Mouse (Mus musculus): ENCODE measurements around the gene Bag6.
A peak's percentile ranks its signal among the peaks of the same experiment; 100 is the strongest.

Bag6 gene

DNA sequence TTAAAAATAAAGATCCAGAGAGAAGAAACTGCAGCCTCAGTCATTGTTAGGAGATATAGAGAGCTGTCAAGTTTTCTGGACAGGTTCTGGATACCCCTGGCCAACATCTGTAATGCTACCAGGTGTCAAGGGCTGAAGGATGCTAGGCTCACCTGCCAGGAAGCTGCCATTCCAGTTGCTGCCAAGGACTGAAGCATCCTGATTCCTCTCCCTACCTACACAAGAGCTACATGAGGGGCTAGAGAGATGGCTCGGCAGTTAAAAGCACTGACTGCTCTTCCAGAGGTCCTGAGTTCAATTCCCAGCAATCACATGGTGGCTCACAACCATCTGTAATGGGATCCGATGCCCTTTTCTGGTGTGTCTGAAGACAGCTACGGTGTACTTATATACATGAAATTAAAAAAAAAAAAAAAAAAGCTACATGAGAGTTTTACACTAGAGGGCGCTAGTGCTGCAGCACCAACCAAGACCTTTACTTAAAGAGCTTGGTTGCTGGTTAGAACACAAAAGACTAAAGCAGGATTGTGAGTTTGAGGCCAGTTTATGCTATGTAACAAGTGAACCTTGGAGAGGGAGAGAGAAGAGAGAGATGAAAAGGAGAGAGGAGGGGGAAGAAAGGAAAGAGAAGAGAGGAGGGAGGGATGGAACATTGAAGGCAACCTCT, 33.7 kb downstream of the Bag6 start:
- peak; percentile 35 to 51 for DNase-seq

GRCm38 (mm10) chr17:35172445-35173234, 37.7 kb downstream of the Bag6 start:
- no peak for DNase-seq

DNA sequence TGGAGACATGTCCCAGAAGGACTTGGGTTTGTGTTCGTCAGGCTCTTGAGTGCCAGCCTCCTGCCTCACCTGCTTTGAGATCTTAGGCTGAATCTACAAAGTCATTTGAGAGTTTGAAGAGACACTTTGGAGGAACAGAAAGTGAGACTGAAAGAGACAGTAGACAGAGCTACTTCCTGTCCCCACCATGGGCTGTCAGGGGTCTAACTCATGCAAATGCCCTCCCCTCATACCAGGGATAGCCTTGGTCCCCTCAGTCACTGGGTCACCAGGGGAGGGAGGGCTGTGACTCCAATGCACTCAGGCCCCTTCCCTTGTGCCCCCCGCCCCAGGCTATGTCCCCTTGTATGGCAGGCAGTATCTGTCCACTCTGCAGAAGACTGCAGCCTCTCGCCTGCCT, 38.4 kb downstream of the Bag6 start:
- no peak for DNase-seq

DNA sequence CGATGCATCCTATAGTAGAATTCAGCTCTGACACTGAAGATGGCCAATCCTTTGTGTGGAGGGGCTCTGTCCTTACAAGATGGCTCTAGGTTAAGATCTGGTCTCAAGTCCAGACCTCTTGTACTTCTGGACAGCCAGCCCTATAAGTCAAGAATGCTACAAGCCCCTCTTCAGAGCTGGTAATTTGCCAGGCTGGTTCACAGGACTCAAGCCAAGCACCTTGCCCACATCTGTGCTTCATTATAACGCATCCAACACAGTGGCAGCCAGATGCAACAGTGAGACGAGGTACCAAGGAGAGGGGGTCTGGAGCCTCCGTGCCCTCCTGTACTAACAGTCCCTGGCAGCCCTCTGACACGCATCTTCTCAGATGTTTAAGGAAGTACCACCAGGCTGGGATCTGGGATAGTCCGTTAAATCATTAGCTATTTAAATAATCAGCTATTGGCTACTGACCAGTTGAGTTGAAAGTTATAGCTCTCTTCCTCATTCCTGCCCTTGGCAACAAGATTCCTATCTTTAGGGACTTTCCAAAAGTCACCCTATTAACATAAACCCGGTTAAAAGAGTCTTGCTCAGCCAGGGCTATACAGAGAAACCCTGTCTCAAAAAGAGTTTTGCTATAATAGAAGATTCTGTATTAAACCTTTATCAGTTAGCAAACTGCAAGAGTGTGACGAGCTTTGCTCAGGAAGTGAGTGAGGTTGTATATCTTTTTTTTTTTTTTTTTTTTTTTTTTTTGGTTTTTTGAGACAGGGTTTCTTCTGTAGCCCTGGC, 39.4 kb downstream of the Bag6 start:
- no peak for DNase-seq

DNA sequence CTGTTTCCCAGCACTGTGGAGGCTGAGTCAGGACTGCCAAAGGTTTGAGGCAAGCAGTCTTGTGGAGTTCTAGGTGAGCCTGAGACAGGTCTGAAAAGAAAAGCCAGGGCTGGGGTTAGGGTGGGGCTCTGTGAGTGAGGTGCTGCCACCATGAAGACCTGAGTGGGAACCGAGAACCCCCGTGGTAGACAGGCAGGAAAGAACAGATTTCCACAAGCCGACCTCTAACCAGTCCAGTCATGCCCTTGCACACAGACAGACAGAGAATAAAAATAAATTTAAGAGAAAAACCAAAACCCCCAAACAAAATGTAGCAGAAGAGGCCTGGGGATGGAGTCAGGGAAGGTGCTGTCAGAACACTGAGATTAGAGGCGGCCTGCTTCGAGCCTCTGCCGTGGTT, 40.4 kb downstream of the Bag6 start:
- no peak for DNase-seq

DNA sequence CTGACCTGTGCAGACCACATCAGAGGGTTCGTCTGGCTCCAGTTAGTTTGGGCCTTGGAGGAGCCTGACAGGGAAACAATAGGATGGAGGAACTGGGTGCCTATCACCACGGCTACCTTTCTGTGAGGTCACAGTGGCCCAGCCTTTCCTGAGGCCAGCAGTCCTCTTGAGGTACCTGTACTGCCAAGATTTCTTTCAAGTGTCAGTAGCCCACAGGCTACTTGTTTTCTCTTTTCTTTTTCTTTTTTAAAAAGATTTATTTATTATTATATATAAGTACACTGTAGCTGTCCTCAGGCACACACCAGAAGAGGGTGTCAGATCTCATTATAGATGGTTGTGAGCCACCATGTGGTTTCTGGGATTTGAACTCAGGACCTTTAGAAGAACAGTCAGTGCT, 41.0 kb downstream of the Bag6 start, which contains the start of gene Aif1:
TSS of gene Aif1 (minus strand) at position 101 of the 400 bp plus-strand sequence.
- DNase-seq, result no peak

DNA sequence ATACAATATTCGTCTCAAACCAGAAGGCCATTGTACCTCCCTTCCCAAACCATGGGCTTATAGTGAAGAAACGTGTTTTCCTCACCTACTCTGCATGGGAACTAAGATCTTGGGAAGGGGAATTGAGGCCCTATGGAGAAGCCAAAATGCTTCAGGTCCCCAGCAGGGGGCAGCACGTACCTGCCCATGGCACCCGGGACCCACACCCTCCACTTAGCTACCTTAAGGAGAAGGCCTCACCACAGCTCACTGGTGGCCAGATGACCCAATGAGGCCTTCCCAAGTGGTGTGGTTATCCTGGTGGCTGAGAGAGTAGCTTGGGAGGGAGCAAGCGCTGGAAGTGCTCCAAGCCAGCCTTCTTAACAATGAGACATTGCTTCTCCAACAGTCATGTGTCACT, 43.5 kb downstream of the Bag6 start:
- DNase-seq, result peak; percentile 75 to 89

GRCm38 (mm10) chr17:35180093-35180492, 45.1 kb downstream of the Bag6 start:
- DNase-seq, result no peak

DNA sequence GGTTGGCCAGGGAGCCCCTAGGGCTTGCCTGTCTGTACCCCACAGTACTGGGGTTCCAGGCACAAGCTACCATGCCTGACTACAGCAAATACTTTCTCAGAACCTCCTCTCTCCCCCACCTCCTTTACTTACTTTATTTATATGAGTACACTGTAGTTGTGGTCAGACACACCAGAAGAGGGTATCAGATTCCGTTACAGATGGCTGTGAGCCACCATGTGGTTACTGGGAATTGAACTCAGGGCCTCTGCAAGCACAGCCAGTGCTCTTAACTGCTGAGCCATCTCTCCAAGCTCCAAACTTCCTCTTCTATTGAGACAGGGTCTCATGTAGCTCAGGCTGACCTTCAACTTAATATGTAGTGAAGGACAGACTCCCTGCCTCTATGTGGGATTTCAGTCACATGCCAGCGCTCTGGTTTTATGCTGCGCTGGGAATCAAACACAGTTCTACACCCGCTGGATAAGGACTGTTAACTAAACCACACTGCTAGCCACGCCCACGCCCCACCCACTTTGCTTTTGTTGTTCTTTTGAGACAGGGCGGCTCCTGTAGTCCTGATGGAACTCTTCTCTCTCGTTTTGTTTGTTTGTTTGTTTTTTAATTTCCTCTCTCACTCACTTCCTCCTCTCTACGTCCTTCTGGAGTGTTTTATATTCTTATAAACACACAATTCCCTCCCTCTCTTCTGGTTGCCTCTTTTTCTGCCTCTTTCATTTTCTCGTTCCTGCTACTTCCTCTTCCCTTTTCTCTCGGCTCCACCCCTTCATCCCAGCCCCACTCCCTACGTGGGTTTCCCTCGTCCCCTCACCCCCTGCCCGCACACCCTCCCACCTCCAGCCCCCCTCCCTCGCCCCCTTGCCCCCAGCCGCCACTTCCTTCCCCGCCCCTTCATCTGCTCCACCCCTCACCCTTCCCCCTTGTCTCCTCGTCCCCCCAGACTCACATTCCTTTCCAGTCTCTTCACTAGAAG, 50.9 kb downstream of the Bag6 start:
- peak; percentile 76 to 89 for DNase-seq

GRCm38 (mm10) chr17:35186681-35187080, 51.7 kb downstream of the Bag6 start:
- no peak for DNase-seq

DNA sequence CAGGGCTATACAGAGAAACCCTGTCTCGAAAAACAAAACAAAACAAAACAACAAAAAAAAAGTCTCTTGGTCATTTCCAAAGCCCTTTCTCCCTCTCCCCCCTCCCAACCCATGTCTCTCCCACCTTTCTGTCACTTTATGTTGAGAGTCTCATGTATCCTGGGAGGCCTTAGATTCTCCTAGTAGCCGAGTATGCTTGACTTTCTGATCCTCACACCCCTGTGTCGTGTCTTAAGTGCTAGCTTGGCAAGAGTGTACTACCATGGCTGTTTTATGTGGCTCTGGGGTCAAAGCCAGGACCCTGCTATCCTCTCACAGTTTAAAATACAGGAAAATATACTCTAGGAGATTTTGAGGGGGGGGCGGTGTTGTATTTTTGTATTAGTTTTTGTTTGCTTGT, 52.4 kb downstream of the Bag6 start:
- DNase-seq, result no peak

GRCm38 (mm10) chr17:35187959-35188610, 53.1 kb downstream of the Bag6 start, which contains the start of gene Lst1:
TSS of gene Lst1 (minus strand) at chr17:35188439.
- no peak for DNase-seq

- DNase-seq, result no peak
These were observed 54.2 kb downstream of the Bag6 start for GRCm38 (mm10) chr17:35189186-35189585.

- DNase-seq, result no peak
These were observed 55.1 kb downstream of the Bag6 start for GRCm38 (mm10) chr17:35190096-35190495.

DNA sequence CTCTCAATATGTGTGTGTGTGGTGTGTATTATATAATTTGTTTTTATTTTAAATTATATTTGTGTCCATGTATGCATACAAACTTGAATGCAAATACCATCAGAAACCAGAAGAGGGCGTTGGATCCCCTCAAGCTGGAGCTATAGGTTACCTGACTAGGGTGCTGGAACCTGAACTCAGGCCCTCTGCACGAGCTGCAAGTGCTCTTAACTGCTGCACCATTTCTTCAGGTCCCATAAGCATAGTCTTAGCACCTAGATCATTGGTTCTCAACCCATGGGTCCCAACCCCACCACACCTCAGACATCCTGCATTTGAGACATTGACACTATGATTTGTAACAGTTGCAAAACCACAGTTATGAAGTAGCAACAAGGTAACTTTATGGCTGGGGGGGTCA, 56.7 kb downstream of the Bag6 start:
- no peak for DNase-seq

DNA sequence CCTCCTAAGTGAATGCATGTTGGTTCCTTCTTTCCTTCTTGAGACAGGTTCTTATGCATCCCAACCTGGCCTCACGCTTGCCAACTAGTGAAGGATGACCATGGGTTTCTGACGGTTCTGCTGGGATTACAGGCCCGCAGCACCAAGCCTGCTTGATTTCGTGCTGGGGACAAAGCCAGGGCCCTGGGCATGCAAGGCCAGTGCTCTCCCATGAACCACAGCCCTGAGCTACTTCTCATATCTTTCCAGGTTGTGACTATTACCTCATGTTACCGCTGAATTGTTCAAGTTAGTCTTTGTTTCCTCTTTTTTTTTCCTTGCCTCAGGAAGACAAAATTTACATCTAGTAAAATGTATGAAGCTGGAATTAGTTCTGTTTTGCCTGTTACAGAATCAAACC, 57.9 kb downstream of the Bag6 start:
- no peak for DNase-seq

DNA sequence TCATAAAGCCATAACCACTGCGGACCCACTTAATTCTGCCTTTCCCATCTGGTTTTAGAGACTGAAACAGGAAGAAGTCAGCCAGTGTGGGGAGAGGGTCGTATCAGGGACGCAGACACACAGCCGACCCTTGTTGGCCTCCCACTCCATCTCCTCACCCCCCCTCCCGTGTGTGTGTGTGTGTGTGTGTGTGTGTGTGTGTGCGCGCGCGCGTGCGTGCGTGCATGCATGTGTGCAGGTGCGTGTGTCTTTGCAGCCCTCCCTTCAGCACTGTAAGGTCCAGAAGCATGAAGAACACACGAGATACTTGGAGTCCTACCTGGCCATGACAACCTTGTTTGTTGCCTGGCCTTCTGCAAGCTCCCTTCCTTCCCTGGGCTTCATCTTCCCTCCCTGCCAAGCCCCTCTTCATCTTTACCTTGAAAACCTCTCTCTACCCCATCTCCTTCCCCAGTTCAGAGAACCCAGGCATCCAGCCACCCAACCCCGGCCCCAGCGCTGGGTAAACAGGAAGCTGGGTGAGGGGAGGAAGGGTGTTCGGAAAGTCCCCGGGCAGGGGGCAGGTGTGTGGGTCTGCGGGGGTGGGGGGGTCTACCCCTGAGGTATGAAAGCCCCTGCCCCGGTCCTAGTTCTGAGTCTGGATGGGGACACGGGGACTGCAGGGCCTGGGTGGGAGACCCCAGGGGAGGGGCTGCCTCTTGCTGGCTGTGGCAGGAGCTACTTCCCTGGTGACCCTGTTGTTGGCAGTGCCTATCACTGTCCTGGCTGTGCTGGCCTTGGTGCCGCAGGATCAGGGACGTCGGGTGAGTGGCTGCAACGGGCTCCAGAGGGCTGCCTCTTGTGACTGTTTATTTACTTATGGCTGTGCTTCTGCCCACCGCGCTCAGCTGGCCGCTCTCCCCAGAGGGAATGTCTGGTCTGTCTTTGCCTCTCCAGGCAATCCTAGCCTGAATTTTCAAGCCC, 59.2 kb downstream of the Bag6 start, which contains the start of gene Ltb:
TSS of gene Ltb (plus strand) at position 559 of the 963 bp plus-strand sequence.
- no peak for DNase-seq

GRCm38 (mm10) chr17:35194844-35195630, 60.1 kb downstream of the Bag6 start:
- no peak for DNase-seq

DNA sequence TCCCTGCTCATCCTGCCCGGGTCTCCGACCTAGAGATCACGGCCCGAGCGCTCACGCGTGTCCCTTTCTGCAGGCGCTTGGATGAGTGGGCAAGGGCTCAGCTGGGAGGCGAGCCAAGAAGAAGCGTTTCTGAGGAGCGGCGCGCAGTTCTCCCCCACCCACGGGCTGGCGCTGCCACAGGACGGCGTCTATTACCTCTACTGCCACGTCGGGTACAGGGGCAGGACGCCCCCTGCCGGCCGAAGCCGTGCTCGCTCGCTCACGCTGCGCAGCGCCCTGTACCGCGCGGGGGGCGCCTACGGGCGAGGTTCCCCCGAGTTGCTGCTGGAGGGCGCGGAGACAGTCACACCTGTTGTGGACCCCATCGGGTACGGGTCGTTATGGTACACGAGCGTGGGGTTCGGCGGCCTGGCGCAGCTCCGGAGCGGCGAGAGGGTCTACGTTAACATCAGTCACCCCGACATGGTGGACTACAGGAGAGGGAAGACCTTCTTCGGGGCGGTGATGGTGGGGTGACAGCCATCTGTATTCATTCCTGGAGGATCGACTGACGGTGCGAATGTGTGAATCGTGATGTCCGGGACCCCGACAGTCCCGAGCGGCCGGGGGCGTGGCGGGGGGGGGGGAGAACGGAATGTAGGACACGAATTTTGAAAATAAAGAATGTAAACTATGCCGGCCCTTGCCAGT, 60.8 kb downstream of the Bag6 start:
- DNase-seq, result peak; percentile 71 to 91

Data from kidney, postnatal 36 days (tissue).